Mouse (Mus musculus): ENCODE measurements around the gene Wdsub1. TPM values are rescaled to one million over a fixed set of nuclear protein-coding genes. Genes with fewer than 3 reads are reported as not detected.

The Wdsub1 gene
- total RNA-seq, 2 experiments from 2014 or later = 13.4 to 13.6 TPM

DNA sequence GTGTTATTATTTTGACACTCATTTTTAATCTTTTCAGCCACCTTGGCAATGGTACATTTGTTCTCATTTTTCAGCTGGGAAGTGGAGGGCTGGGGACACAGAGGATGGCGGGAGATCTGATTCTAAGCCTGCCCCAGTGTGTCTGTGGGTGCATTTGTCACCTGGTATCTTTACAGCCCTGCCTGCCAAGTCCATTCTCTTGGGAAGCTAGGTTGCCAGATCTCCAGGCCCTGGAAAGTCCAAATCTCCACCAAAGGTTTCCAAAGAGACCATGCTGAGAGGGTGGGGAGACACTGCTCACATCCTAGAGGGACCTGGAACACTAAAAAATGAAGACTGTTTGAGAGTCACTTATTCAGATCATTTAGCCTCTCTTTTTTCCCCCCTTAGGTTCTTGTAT, 71.1 kb downstream of the Wdsub1 start:
- intact Hi-C loops (cut with DNase I) = no loop called here
- DNase-seq = no peak

DNA sequence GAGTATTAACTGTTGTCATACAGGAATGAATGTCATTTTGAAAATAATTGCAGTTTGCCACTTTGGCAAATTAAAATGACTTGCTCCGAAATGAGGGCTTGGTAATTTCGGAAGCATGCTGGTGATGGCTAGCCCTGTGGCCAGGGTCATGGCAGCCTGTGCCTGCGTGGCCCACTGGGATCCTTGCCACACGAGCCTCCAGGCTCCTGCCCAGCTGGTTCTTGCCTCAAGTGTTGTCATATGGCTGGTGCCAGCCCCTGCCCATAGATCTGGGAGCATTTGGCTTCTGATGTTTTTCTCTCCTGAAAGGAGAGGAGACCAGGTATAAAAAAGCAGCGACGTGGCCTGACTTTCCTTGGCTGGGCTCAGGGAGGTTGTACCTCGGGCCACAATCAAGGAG, 72.4 kb downstream of the Wdsub1 start:
- intact Hi-C loops (cut with DNase I) = no loop called here

DNA sequence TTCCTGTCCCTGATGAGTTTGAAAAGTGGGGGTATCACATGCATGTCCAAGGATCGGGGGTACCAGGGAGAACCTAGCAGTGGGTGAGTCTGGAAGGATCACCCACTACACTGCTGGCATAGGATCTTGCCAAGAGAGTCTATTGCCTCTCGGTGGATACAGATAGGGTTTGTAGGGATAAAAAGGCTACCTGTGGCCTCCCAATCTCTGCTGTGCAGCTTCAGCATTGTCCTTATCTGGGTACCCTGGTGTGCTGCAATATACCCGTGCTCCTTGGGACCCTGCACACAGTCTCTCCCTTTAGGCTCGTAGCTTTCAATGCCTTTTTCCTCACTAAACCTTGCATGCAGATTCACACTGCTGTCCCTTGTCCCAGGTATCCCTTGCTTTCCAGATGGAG, 73.8 kb downstream of the Wdsub1 start:
- intact Hi-C loops (cut with DNase I) = no loop called here

More for the DNA sequence above, 72.4 kb downstream of the Wdsub1 start:
- DNase-seq = no peak

DNA sequence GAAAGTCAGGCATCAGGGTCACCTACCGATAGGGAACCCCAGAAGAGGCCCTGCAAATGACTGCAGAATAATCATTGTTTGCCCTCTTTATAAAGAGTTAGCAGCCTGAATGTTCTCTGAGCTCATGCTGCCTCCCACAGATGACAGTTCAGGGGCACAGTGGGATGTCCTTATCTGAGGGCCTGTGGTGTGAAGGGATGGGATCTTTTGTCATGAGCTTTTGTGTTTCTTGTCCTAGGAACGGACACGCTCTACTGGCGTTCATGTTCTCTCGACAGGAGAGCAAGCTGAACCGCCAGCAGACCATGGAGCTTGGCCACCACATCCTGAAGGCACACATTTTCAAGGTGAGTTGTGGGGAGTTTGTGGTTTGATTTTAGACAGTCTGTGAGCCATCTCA, 76.4 kb downstream of the Wdsub1 start:
- intact Hi-C loops (cut with DNase I) = no loop called here
- no peak for DNase-seq

More for the DNA sequence above, 73.8 kb downstream of the Wdsub1 start:
- DNase-seq = no peak

DNA sequence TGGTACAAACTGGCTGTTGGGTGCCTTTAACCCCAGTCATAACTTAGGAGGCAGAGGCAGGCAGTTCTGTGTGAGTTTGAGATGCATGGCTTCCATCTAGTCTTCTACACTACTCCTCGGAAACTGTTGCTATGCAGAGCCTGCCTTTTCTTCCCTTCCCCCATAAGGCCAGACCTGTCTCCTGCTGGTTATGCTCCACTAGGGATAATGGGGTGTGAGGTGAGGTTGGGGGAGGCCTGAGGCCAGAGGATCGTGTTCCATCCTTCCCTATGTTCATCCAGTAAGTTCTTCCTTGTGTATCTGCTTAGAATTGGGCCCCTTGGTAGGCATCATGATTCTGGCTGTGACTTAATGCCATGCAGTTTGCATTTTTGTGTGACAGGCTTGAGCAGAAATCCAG, 76.8 kb downstream of the Wdsub1 start:
- no peak for DNase-seq
- intact Hi-C loops (cut with DNase I) = no loop called here

DNA sequence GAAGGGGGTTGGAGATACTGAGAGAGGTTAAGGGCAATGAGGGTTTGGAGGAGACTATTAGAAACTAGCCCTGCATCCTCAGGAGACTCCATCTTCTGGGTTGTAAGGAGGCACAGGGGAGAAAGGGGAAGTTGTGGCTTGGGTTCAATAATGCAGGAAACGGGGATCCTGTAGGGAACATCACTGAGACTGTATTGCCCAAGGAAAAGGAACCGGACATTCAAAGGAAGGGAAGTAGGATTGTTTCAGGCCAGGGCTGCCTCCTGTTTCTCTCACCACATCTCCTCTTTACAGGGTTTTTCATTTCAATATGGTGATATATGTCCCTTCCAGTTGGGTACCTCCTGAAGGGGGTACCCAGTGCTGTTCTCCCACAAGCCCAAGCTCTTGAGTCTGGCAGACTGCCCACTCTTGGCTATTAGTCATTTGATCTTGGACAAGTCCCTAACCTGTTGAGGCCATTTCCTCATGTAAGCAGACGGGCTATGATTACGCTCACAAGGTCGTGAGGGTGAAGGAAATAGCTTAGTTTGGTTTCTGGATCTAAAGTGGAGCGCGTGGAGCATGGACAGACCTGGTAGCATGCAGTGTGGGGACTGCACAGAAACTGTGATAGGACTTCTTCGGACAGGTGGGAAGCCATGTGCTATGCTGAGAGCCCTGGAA, 79.5 kb downstream of the Wdsub1 start:
- intact Hi-C loops (cut with DNase I) = no loop called here
- DNase-seq = no peak

All from gastrocnemius, postnatal 36 days (tissue).